Mouse (Mus musculus): ENCODE measurements at regions not wholly inside any gene's neighbourhood (a gene's known extent, or its start where the extent isn't known, plus 50 kb on each side); places are given as distances from the start of the nearest gene placed in this dataset.

DNA sequence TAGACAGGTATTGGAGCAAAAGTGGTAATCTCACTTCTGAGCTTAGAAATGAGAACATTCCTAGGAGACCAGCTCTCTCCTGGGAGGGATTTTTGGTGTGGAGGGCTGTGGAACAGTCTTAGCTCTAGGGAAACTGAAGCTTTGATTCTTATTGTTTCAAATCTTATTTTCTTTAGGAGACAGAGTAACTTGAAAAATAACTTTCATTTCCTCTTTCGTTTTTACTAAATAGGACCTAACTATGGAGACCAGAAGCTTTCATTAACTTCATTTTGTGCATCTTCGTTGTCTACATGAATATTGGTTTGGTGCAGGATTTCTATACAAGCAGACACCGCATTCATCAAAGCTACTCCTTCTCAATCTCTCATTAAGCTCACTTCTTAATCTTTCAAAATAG, 1010.5 kb upstream of the Msl3l2 start:
- DNase-seq, result no peak

DNA sequence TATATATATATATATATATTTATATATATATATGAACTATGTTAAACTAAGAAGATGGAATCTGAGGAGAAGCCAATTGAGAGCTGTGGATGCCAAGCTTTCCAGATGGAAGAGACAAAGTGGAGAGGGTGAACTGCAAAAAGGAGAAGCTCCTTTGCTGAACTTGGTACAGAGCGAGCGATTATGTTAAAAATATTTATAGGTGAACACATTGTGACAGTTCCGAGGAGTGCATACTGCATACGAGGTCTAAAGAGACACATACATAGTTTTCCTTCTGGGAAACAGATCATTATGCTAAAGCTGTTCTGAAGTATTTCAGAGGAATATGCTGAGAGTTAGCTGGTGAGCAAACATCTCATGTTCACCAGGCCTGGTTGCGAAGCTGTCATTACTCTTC, 1009.5 kb upstream of the Msl3l2 start:
- no peak for DNase-seq

DNA sequence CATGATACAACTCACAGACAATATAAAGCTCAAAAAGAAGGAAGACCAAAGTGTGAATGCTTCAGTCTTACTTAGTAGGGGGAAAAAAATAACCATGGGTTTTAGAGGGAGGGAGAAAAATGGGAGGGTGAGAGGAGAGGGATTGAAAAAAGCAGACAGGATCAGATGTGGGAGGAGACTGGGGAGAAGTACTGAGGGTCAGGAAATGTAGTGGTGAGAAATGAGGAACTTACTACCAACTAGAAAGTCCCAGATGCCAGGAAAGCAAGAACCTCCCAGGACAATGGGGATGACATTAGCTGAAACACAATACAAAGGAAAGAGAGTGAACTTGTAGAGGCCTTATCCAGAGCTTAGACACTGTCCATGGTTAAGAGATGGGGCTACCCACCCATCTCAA, 1008.4 kb upstream of the Msl3l2 start:
- DNase-seq, result no peak

DNA sequence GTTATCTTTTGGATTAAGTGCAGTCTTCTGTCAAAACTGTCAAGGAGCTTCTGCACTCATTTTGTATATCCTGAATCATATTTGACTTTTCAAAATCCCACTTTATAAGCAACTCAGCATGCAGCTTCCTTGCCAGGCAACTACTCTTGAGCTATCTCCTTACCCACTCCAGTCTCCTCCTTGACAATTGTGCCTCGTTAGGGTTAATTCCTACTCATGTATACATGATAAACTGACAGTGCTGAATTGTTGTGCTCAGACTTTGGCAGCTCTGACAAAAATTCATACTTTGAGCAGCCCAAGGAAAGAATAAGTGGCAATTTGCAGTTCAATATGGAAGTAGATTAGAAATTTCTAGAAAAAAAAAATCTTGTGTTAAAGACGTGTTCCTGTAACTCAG, 994.5 kb upstream of the Msl3l2 start:
- no peak for DNase-seq

DNA sequence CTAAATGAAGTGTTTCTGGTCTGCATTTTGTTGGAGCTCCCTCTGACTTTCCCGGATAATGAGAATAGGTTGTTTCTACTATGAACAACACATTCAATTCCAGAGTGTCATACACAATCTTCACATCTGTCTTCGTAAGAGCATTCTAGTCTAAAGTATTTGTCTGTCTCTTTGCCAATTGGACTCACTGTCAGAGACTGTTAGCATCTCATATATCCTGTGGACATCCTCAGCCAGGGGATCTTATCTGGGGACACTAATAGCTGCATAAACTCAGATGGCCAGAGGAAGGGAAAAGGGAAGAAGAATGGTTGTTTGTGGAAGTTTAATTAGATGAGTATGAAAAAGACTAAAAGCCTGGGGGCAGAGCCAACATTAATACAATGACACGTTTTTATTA, 958.5 kb upstream of the Msl3l2 start:
- DNase-seq, result peak; percentile 55

DNA sequence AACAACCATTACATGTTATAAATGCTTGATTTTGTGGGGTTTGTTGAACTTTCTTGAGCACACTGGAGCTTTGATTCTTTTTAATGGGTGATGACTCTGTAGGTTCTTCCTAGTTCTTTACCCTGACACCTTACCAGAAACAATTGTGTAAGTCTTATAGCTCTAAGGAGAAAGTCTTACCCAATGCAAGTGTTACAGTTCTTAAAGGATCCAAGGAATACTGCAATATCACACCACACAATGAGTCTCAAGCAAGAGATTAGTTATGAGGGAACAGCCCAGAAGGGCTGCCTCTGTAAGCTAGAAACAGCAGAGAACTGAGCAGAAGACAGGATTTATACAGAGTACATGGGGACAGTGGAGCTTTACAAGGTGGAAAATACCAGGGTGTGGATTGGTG, 914.5 kb upstream of the Msl3l2 start:
- no peak for DNase-seq

DNA sequence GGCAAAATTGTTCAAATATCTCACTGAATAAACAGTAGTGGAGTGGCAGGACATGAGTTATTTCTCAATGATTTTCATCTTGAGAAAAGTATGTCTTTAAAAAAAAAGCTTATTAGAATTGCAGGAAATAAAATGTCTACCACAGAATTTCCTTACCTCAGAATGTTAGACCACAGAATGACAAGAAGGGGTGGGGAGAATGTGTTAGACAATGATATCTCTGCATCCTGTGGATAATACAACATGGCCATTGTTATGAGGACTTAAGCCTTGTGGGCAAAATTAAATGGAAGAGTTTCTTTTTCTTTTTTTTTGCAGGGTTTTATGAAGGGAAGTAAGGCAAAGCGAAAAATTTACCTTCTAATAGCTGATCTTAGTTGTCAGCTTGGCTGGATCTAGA, 912.6 kb upstream of the Msl3l2 start:
- DNase-seq, result no peak

DNA sequence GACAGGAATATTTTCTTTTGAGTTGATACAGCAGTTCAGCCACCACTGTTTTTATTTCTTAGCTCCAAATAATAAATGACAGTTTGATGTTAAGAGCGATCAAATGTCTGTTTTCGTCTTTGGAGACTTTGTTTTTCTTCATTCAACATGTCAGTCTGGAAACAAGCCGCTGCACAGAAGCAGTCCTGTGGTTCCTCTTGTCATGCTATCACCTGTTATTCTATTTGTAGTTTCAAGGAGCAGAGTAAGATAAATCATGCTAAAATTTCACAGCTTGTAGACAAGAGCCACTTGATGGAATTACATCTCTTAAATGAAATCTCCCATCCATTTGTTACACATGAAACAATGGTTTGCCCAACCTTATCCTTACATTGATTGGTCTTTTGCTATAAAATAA, 911.5 kb upstream of the Msl3l2 start:
- DNase-seq, result no peak

DNA sequence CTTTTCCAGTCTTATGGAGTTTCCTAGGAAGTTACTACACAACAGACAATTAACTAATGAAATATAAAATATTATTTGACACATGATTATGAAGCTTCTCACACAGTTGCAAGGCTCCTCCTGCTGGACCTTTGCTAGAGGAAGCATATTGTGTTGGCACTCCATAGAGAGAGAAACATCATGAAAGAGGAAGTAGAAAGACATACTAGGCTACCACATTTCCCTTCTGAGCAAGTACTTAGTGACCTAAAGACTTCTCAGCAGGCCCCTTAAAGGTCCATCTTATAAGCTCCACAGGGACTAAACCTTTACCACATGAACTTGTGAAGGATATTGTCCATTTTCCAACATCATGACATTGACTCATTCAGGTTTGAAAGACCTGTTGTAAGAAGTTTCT, 869.6 kb upstream of the Msl3l2 start:
- DNase-seq, result no peak

DNA sequence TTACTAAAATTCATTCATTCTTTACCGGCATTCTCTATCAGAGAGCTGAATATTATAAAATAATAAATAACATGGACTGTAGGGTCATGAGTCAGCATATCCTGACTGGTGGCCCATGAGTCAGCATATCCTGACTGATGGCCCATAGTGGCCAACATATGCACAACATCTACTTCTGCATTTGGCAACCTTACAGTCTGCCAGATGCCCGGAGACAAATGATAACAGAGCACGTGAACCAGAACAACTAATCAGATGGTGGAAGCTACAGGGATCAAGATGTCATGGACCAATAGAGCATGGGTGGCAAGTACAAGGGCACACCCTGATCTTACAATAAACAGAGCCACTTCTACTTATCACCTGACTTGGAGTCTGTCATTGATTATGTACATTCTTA, 849.4 kb upstream of the Msl3l2 start:
- no peak for DNase-seq

DNA sequence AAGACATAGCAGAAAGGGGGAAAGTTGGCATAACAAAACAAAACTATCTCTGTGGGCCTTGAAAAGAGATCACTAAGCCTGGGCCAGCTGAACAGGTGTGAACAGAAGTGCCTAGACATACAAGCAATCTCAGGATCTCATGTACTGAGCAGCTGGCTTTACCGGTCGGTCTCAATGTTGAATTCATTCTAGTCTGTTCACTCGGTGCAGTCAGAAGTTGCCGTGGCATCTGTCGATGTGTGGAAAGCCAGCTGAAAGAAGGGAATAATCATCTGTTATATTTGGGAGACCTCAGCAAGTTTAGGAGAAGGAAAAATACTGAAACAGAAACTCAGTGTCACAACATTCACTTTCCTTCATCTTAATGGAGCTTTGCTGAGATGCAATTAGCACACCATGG, 806.6 kb upstream of the Msl3l2 start:
- DNase-seq, result no peak

DNA sequence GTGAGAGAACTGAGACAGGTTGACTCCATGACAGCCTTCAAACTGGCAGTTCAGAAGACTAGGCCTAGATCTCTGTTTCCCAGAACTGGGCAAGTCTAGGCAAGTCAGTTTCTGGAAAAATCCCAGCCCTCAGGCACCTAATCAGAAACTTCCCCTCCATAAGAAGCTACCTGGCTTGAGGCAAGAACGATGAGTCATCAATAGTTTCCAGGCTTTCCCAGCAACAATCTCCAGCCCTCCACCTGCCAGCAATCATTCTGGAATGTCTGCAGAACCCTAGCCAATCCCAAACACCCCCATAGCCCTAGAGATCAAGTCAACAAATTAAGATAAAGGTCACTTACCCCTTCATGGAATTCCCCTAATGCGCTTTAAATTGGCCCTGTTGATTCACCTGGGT, 772.9 kb upstream of the Msl3l2 start:
- no peak for DNase-seq

DNA sequence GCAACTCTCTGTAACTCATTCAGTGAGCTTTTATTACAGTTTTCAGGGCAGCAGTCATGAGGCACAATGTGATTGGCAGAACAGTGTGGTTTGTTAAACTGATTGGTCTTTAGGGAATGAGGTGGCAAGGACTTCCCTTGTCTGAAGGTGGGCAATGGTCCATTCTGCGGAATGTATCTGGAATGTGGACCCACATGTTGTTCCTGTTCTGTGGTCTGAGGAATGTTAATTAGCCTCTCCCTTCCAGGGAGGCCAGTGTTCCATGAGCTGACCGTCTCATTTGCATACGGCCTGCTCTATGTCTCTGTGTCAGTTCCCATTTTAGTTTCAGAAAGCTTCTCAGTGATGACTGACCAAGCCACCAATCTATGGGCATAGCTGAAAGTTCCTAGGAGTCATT, 770.7 kb upstream of the Msl3l2 start:
- no peak for DNase-seq

DNA sequence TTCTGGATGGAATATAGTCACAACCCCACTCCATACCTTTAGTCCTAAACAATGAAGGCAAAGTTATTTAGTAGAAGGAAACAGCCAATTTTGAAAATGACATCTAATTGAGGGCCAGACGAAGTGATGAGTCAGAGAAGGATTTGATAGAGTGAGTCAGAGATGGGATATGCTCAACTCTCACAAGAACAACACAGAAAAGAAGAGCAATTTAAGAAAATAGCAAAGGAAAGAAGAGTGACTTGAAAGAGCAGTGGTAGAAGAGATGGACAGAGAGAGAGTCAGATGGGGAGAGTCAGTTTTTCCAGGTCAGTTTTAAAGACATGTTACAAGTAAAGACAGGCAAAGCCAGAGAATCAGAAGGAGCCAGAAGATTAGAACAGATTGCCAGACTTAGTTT, 758.6 kb upstream of the Msl3l2 start:
- no peak for DNase-seq

Measured in retina, postnatal 1 day (tissue).